Mouse (Mus musculus) adrenal gland, postnatal 36 days (tissue): ENCODE results near the gene Ypel1. TPM values are rescaled to one million over a fixed set of nuclear protein-coding genes. Genes with fewer than 3 reads are reported as not detected.

Experiments used
- DNase-seq, 2 experiments: peaks; one replicate each; pipeline ENCODE4 v3.0.0; 2021; ENCODE audit warnings: mixed read lengths in 1 of 2
- long read RNA-seq, 2 experiments: library from polyadenylated mRNA; stranded (forward); transcript quantifications; one replicate each; pipeline ENCODE4 v2.0.0; 2021; ENCODE audit warnings: borderline sequencing depth in 2 of 2
- total RNA-seq, 2 experiments: library from RNA; stranded (reverse); gene quantifications; 2 replicates each; pipeline ENCODE4 v1.2.3; 2021

Ypel1 gene
- 1 to 10 TPM; 3.3 to 7.8 TPM for total RNA-seq
- long read RNA-seq, experiment 1, transcript Ypel1-201 (5 exons, 3,322 nt) = major isoform, 10 of 12 reads
- long read RNA-seq, experiment 1, partial matches to known transcripts = 0 of 12 reads
- long read RNA-seq, experiment 1, other reads (novel, unspliced or antisense) = 2 of 12 reads
- long read RNA-seq, experiment 2, partial matches to known transcripts = 0 of 3 reads
- long read RNA-seq, experiment 2, other reads (novel, unspliced or antisense) = 0 of 3 reads

GRCm38 (mm10) chr16:17069511-17070443 is at the start of gene Ypel1:
Gene Ypel1 (plus strand): TSS chr16:17069696.
- peak; percentile 94 to 96 for DNase-seq

- DNase-seq = peak; percentile 24 to 25
These were observed 44.9 kb upstream of the Ypel1 start for GRCm38 (mm10) chr16:17024469-17025148.

- DNase-seq = no peak
These were observed 39.4 kb upstream of the Ypel1 start for GRCm38 (mm10) chr16:17029971-17030695.

GRCm38 (mm10) chr16:17033754-17034153 is 35.7 kb upstream of the Ypel1 start:
- no peak for DNase-seq

- no peak for DNase-seq
These were observed 28.8 kb upstream of the Ypel1 start for GRCm38 (mm10) chr16:17040716-17041115.

GRCm38 (mm10) chr16:17041417-17041816 is 28.1 kb upstream of the Ypel1 start:
- DNase-seq = no peak

- peak; percentile 36 to 52 for DNase-seq
These were observed 25.2 kb upstream of the Ypel1 start for GRCm38 (mm10) chr16:17044320-17044719.

- DNase-seq = no peak
These were observed 24.2 kb upstream of the Ypel1 start for GRCm38 (mm10) chr16:17045287-17045686.

- DNase-seq = no peak
These were observed 19.6 kb upstream of the Ypel1 start for GRCm38 (mm10) chr16:17049886-17050285.

GRCm38 (mm10) chr16:17052087-17052486 is 17.4 kb upstream of the Ypel1 start:
- no peak for DNase-seq

GRCm38 (mm10) chr16:17053903-17054302 is 15.6 kb upstream of the Ypel1 start:
- no peak for DNase-seq

- no peak for DNase-seq
These were observed 13.9 kb upstream of the Ypel1 start for GRCm38 (mm10) chr16:17055584-17055983.

GRCm38 (mm10) chr16:17062338-17062737 is 7.2 kb upstream of the Ypel1 start:
- DNase-seq = no peak

- no peak for DNase-seq
These were observed 1.9 kb upstream of the Ypel1 start for GRCm38 (mm10) chr16:17067552-17067951.

- DNase-seq = no peak
These were observed 1.2 kb downstream of the Ypel1 start for GRCm38 (mm10) chr16:17070716-17071115.

GRCm38 (mm10) chr16:17073000-17073399 is 3.5 kb downstream of the Ypel1 start:
- no peak for DNase-seq

GRCm38 (mm10) chr16:17076301-17076700 is 6.8 kb downstream of the Ypel1 start:
- DNase-seq = no peak

GRCm38 (mm10) chr16:17076869-17077268 is 7.4 kb downstream of the Ypel1 start:
- DNase-seq = no peak

GRCm38 (mm10) chr16:17078101-17078500 is 8.6 kb downstream of the Ypel1 start:
- no peak for DNase-seq

- DNase-seq = no peak
These were observed 12.8 kb downstream of the Ypel1 start for GRCm38 (mm10) chr16:17082121-17082792.

- peak; percentile 67 to 70 for DNase-seq
These were observed 16.1 kb downstream of the Ypel1 start for GRCm38 (mm10) chr16:17085636-17086035.
